Mouse (Mus musculus) hindbrain, embryonic 16.5 days (tissue): ENCODE results near the gene Hip1. TPM values are rescaled to one million over a fixed set of nuclear protein-coding genes. Genes with fewer than 3 reads are reported as not detected.

ENCODE experiments used
- ATAC-seq: fragments of 200-750 bp; cut with Nextera tagmentation; 2 replicates; pipeline ENCODE4 v1.8.0; 2017; ENCODE audit warnings: moderate TSS enrichment, moderate library complexity
- H3K27ac ChIP-seq: fragments of 300-500 bp; sonication (generic); 2 replicates; pipeline ENCODE4 v1.5.1; 2014; ENCODE audit warnings: low read depth, mild to moderate bottlenecking, control low read depth, low read length, moderate library complexity
- H3K27me3 ChIP-seq: fragments of 300-500 bp; sonication (generic); replicated peaks from 2 replicates; pipeline ENCODE4 v1.6.1; 2014; ENCODE audit warnings: low read length; ENCODE audit not compliant: control insufficient read depth, insufficient read depth
- H3K36me3 ChIP-seq: fragments of 300-500 bp; sonication (generic); 2 replicates; pipeline ENCODE4 v1.6.1; 2014; ENCODE audit warnings: mild to moderate bottlenecking, low read length, moderate library complexity, mixed read lengths; ENCODE audit not compliant: control insufficient read depth, insufficient read depth
- H3K4me1 ChIP-seq: fragments of 300-500 bp; sonication (generic); 2 replicates; pipeline ENCODE4 v1.6.1; 2014; ENCODE audit warnings: low read depth, low read length; ENCODE audit not compliant: control insufficient read depth, insufficient read depth
- H3K4me2 ChIP-seq: fragments of 300-500 bp; sonication (generic); 2 replicates; pipeline ENCODE4 v1.6.1; 2014; ENCODE audit warnings: mild to moderate bottlenecking, low read length, control low read depth, moderate library complexity
- H3K4me3 ChIP-seq: fragments of 300-500 bp; sonication (generic); 2 replicates; pipeline ENCODE4 v1.5.1; 2014; ENCODE audit warnings: mild to moderate bottlenecking, low read length, control low read depth, moderate library complexity
- H3K9ac ChIP-seq: fragments of 300-500 bp; sonication (generic); 2 replicates; pipeline ENCODE4 v1.6.1; 2014; ENCODE audit warnings: low read depth, mild to moderate bottlenecking, control low read depth, low read length, moderate library complexity
- H3K9me3 ChIP-seq: fragments of 300-500 bp; sonication (generic); 2 replicates; pipeline ENCODE4 v1.6.1; 2014; ENCODE audit warnings: mild to moderate bottlenecking, low read length, moderate library complexity; ENCODE audit not compliant: control insufficient read depth
- WGBS: fragments of 180-500 bp; shearing (Covaris S2); extraction: QIAGEN DNeasy Blood & Tissue Kit; methylation state at CpG from one replicate; pipeline ENCODE4 v1.1.7; 2014; 5-methylcytosine and 5-hydroxymethylcytosine counted together
- polyA plus RNA-seq: library from polyadenylated mRNA; unstranded; fragments of >200 nt; fragmentation: Nextera tagmentation; extraction: Ambion mirVana; gene quantifications from 2 replicates; pipeline ENCODE4 v1.2.1, GENCODE M21; 2015

Gene Hip1
- polyA plus RNA-seq, 1 experiment from 2014 or later, result 35.3 TPM

DNA sequence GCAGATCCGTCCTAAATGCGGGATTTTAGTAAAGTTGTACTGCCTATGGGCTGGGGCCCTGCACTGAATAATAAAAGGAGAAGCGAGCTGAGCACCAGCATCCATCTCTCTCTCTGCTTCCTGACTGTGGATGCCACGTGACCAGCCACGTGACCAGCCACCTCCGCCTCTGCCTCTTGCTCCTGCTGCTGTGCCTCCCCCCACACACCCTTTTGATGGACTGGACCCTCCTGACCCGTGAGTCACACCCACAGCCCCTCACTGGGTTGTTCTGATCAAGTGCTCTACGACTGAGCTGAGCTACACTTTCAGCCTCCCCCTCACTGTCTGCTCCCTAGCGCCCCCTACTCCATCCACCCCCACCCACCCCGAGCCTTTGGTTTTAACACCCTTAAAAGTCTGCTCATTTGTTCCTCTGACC is 7.1 kb downstream of the Hip1 start:
- H3K27ac ChIP-seq, result no peak overlapping the region
- H3K27me3 ChIP-seq, result no peaks in the 10 kb centered on the region
- H3K9me3 ChIP-seq, result no peaks in the 10 kb centered on the region
- H3K9ac ChIP-seq, result no peak overlapping the region
- ATAC-seq, result no peak
- no peak overlapping the region for H3K4me3 ChIP-seq
- WGBS, result 78% methylated on average over 10 of the region's 10 CpGs
- no peaks in the 10 kb centered on the region for H3K36me3 ChIP-seq
- no peaks in the 10 kb centered on the region for H3K4me1 ChIP-seq
- no peak overlapping the region for H3K4me2 ChIP-seq

DNA sequence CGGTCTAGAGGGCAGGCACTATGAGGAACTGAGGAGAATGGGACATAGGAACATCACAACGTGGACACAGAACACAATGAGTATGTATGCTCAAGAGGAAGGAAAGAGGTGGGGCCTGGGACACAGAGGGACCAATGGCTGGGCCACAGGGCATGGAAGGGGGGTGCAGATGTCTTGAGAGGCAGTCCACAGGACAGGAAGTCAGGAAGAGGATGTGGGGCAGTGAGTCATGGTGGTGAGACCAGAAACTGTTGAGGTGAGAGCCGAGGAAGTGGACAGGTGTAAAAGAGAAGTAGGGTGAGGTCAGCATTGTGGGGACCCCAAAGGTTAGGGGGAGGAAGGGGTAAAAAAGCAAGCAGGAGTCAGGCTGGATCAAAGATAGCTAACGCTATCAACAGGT is 7.6 kb downstream of the Hip1 start:
- H3K4me2 ChIP-seq, result no peak overlapping the region

GRCm38 (mm10) chr5:135535867-135536266 is 9.1 kb downstream of the Hip1 start:
- Histone ChIP-seq H3K4me2 (no peak overlapping the region), H3K4me3 (no peak overlapping the region), H3K27me3 (no peaks in the 10 kb centered on the region), H3K9me3 (no peaks in the 10 kb centered on the region), H3K9ac (no peak overlapping the region), H3K27ac (no peak overlapping the region), H3K36me3 (no peaks in the 10 kb centered on the region), H3K4me1 (no peaks in the 10 kb centered on the region; the same call in 1 of the 2 replicates)
- no peak for ATAC-seq

More for the DNA sequence above, 7.6 kb downstream of the Hip1 start:
- ATAC-seq, result no peak
- H3K27ac ChIP-seq, result no peak overlapping the region
- no peaks in the 10 kb centered on the region for H3K27me3 ChIP-seq
- no peaks in the 10 kb centered on the region for H3K36me3 ChIP-seq
- no peaks in the 10 kb centered on the region; the same call in 1 of the 2 replicates for H3K4me1 ChIP-seq
- no peak overlapping the region for H3K9ac ChIP-seq
- no peak overlapping the region for H3K4me3 ChIP-seq
- H3K9me3 ChIP-seq, result no peaks in the 10 kb centered on the region
- 82% methylated on average over 4 of the region's 4 CpGs for WGBS

DNA sequence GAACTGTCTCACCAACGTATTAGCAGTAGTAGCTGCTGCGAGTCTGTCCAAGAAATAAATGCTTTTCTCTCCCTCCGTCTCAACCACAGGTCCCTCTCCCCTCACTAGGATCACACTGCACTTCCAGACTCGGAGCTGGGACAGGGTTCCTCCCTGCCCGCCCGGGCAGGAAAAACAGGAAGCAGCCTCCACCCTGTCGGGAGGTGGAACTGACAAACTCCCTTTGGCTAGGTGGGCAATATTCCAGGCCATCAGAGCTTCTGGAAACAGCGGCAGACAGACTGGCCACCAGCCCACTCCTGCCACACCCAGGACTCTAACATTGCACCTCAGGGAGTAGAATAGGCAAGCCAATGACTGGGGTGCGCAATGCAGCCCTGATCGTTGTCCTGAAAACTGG is 11.5 kb downstream of the Hip1 start:
- H3K9me3 ChIP-seq, result no peaks in the 10 kb centered on the region
- no peak overlapping the region for H3K4me3 ChIP-seq
- 77% methylated on average over 10 of the region's 10 CpGs for WGBS
- H3K9ac ChIP-seq, result no peak overlapping the region
- ATAC-seq, result no peak
- no peaks in the 10 kb centered on the region for H3K36me3 ChIP-seq
- H3K27ac ChIP-seq, result no peak overlapping the region
- H3K27me3 ChIP-seq, result no peaks in the 10 kb centered on the region
- H3K4me2 ChIP-seq, result no peak overlapping the region
- H3K4me1 ChIP-seq, result no peaks in the 10 kb centered on the region; the same call in 1 of the 2 replicates

DNA sequence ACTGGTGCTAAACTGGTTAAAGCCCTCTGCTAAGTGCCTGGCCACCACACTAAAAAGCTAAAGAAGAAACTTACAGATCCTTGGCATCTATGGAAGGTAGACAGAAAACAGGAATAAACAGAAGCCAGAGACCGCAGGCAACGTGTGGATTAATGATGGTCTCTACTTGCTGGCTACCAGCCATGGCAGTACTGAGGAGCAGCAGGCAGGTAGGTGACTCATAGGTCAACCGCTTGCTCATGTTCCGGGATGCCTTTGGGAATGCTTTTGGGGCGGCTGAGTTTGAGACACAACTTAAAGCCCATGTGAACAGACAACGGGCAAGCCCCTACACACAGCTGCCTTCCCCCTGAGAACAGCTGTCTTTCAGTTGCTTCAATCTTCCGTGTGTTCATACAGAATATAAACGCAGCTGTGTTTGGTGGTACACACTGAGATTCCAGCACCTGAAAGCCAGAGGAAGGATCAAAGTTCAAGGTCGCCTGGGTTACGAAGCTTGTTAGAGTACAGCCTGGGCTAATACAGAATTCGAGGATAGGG is 13.5 kb downstream of the Hip1 start:
- Histone ChIP-seq H3K4me2 (no peak overlapping the region), H3K36me3 (no peaks in the 10 kb centered on the region), H3K9ac (no peak overlapping the region), H3K4me1 (no peaks in the 10 kb centered on the region; the same call in 1 of the 2 replicates), H3K4me3 (no peak overlapping the region), H3K27ac (no peak overlapping the region), H3K9me3 (no peaks in the 10 kb centered on the region), H3K27me3 (no peaks in the 10 kb centered on the region)
- WGBS, result 87% methylated on average over 11 of the region's 11 CpGs
- no peak for ATAC-seq

DNA sequence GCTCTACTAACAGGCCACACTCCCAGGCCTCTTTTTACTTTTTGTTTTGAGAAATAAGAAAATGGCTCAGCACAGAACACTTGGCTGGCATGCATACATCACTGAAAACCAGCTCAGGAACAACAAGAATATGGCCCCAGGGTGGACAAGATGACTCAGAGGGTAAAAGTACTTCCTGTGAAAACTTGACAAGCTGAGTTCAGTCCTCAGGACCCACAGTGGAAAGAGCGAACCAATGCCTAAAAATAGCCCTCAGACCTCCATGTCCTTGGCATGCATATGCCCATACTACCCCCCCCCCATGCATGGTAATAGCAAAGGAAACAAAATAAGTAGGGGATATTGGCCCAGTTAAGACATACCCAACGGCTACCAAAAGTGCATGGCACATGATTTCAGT is 15.0 kb downstream of the Hip1 start:
- no peaks in the 10 kb centered on the region for H3K27me3 ChIP-seq
- no peak overlapping the region for H3K4me3 ChIP-seq
- WGBS, result 83% methylated on average over 2 of the region's 2 CpGs
- H3K27ac ChIP-seq, result no peak overlapping the region
- H3K9ac ChIP-seq, result no peak overlapping the region
- H3K4me2 ChIP-seq, result no peak overlapping the region
- no peaks in the 10 kb centered on the region for H3K9me3 ChIP-seq
- H3K4me1 ChIP-seq, result no peaks in the 10 kb centered on the region; the same call in 1 of the 2 replicates
- no peaks in the 10 kb centered on the region for H3K36me3 ChIP-seq
- ATAC-seq, result no peak

DNA sequence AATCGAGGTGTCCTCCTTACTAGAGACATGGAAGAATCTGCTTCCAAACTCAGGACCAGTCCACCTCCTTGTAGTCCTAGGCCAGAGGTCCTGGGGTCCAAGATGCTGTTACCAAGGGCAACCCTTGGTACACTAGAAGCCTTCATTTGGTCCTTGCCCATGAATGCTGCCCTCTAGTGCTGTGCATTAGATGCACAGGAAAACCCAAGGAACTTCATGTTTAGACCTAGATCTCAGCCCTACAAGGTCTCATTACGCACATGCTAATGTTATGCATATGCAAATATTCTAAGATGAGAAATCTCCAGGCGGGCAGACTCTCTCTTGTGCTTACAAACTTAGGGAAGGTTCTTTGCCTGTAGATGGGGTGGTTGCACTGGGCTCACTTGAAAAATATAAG is 15.6 kb downstream of the Hip1 start:
- WGBS, result 76% methylated on average over 3 of the region's 3 CpGs
- ATAC-seq, result no peak

DNA sequence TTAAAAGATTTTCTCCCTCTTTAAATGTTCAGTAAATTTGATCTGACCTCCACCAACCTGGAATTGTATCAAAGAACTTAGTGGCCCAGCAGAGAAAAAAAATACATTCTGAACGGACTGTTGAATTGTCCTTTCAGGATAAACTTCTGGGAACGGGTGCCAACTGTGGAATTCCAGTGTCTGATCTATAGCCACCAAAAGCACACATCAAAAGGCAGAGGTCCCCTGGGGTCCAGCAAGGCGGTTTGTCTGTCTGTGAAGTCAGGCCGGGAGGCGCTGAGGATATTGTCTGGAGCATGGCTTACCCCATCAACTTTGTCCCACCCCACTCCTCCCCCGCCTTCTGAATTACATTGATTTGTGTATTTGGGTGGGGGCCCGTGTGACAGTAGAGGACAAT is 16.9 kb downstream of the Hip1 start:
- no peaks in the 10 kb centered on the region for H3K27me3 ChIP-seq
- no peaks in the 10 kb centered on the region for H3K36me3 ChIP-seq
- no peak overlapping the region for H3K9ac ChIP-seq
- H3K4me3 ChIP-seq, result no peak overlapping the region
- no peaks in the 10 kb centered on the region for H3K9me3 ChIP-seq
- WGBS, result 22% methylated on average over 7 of the region's 7 CpGs
- no peak overlapping the region for H3K4me2 ChIP-seq
- no peaks in the 10 kb centered on the region; the same call in 1 of the 2 replicates for H3K4me1 ChIP-seq
- H3K27ac ChIP-seq, result no peak overlapping the region
- ATAC-seq, result no peak

More for the DNA sequence above, 15.6 kb downstream of the Hip1 start:
- H3K27ac ChIP-seq, result no peak overlapping the region
- no peaks in the 10 kb centered on the region for H3K27me3 ChIP-seq
- no peaks in the 10 kb centered on the region; the same call in 1 of the 2 replicates for H3K4me1 ChIP-seq
- H3K9ac ChIP-seq, result no peak overlapping the region
- H3K4me2 ChIP-seq, result no peak overlapping the region
- no peaks in the 10 kb centered on the region for H3K36me3 ChIP-seq
- H3K9me3 ChIP-seq, result no peaks in the 10 kb centered on the region
- H3K4me3 ChIP-seq, result no peak overlapping the region

DNA sequence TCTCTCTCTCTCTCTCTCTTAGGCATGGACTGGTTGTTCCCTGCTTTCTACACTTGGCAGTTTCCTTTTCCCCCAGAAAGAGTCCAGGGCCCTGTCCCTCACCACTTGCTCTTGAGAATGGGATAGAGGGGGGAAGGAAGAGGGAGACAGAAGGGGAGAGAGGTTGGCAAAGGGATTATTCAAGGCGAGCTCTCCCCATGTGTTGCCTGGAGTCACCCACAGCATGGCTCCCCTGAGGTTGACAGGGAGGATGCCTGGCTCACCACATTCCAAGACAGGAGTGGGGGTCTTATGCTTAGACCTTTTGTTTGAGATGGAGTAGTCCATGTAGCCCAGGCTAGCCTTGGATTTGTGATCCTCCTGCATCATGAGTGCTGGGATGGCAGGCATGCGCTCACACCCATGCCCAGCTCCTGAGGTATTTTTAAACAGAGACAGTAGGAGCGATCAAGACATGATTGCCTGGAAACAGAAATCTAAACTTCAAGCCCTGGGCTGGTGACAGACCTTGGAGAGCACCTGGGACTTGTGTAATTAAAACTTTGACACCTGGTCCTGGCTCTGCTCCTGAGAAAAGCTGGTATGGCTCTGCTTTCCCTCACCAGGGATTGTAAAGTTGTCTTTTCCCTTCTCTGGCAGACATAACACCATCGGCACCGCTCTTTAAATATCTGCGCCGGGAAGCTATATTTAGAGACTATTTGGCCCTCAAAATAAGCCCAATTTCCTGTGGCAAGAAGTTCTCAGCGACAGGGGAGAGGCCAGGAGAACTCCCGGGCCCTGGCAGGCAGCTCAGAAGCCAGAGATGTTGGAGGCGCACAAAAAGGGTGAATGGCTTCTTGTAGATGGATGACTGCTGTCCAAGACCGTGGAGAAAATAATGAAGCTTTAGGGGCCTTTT is 20.0 kb downstream of the Hip1 start:
- no peak overlapping the region for H3K4me2 ChIP-seq
- WGBS, result 71% methylated on average over 11 of the region's 11 CpGs
- H3K4me3 ChIP-seq, result no peak overlapping the region
- ATAC-seq, result no peak
- H3K27ac ChIP-seq, result 0 out of 2 replicates have a peak overlapping the region, but pooled peaks have one; percentile 6
- H3K9ac ChIP-seq, result no peak overlapping the region
- no peaks in the 10 kb centered on the region for H3K9me3 ChIP-seq
- no peaks in the 10 kb centered on the region for H3K27me3 ChIP-seq
- no peaks in the 10 kb centered on the region for H3K36me3 ChIP-seq
- H3K4me1 ChIP-seq, result no peaks in the 10 kb centered on the region
